Mouse (Mus musculus) stomach, postnatal 0 days (tissue): ENCODE measurements around the gene Cldn16. TPM values are rescaled to one million over a fixed set of nuclear protein-coding genes. Genes with fewer than 3 reads are reported as not detected.
"Not testable (repeated sequence)": the region's sequence is repeated elsewhere in the genome, so short reads cannot be mapped to it uniquely, and the experiment has no call there.

ENCODE experiments used
- ATAC-seq: fragments of 200-750 bp; cut with Nextera tagmentation; 2 replicates; pipeline ENCODE4 v1.8.0; 2017; ENCODE audit not compliant: low FRiP score, low TSS enrichment
- DNase-seq: peaks from one replicate; pipeline ENCODE4 v3.0.0-alpha.2; 2016; ENCODE audit warnings: low spot score
- H3K27ac ChIP-seq: fragments of 300-500 bp; sonication (generic); replicated peaks from 2 replicates; pipeline ENCODE4 v1.5.1; 2014; ENCODE audit warnings: mild to moderate bottlenecking, control low read depth
- H3K27me3 ChIP-seq: fragments of 300-500 bp; sonication (generic); 2 replicates; pipeline ENCODE4 v1.6.1; 2014; ENCODE audit warnings: low read length; ENCODE audit not compliant: control insufficient read depth, insufficient read depth
- H3K36me3 ChIP-seq: fragments of 300-500 bp; sonication (generic); 2 replicates; pipeline ENCODE4 v1.6.1; 2014; ENCODE audit warnings: low read length, mixed read lengths; ENCODE audit not compliant: control insufficient read depth, insufficient read depth
- H3K4me1 ChIP-seq: fragments of 300-500 bp; sonication (generic); replicated peaks from 2 replicates; pipeline ENCODE4 v1.6.1; 2014; ENCODE audit warnings: antibody characterized with exemption; ENCODE audit not compliant: control insufficient read depth, insufficient read depth
- H3K4me2 ChIP-seq: fragments of 300-500 bp; sonication (generic); replicated peaks from 2 replicates; pipeline ENCODE4 v1.6.1; 2014; ENCODE audit warnings: low read depth, mild to moderate bottlenecking, control low read depth, moderate library complexity
- H3K4me3 ChIP-seq: fragments of 300-500 bp; sonication (generic); 2 replicates; pipeline ENCODE4 v1.5.1; 2014; ENCODE audit warnings: low read depth, low read length, control low read depth
- H3K9ac ChIP-seq: fragments of 300-500 bp; sonication (generic); 2 replicates; pipeline ENCODE4 v1.6.1; 2014; ENCODE audit warnings: mild to moderate bottlenecking, low read length, control low read depth, mixed read lengths
- H3K9me3 ChIP-seq: fragments of 300-500 bp; sonication (generic); 2 replicates; pipeline ENCODE4 v1.6.1; 2016; ENCODE audit warnings: low read length; ENCODE audit not compliant: control insufficient read depth
- CTCF ChIP-seq: IDR thresholded peaks from 2 replicates; pipeline ENCODE4 v1.5.1; 2016; ENCODE audit warnings: antibody characterized with exemption, low read depth, mild to moderate bottlenecking, moderate library complexity
- EP300 ChIP-seq: optimal IDR thresholded peaks from 2 replicates; pipeline ENCODE3; 2016; ENCODE audit warnings: antibody characterized with exemption
- WGBS: fragments of 180-500 bp; shearing (Covaris S2); extraction: QIAGEN DNeasy Blood & Tissue Kit; methylation state at CpG from one replicate; pipeline ENCODE4 v1.1.7; 2014; 5-methylcytosine and 5-hydroxymethylcytosine counted together
- polyA plus RNA-seq: library from polyadenylated mRNA; unstranded; fragments of >200 nt; fragmentation: Nextera tagmentation; extraction: Ambion mirVana; gene quantifications from 2 replicates; pipeline ENCODE4 v1.2.1, GENCODE M21; 2015

Gene Cldn16
- polyA plus RNA-seq, 1 experiment from 2014 or later: not detected

DNA sequence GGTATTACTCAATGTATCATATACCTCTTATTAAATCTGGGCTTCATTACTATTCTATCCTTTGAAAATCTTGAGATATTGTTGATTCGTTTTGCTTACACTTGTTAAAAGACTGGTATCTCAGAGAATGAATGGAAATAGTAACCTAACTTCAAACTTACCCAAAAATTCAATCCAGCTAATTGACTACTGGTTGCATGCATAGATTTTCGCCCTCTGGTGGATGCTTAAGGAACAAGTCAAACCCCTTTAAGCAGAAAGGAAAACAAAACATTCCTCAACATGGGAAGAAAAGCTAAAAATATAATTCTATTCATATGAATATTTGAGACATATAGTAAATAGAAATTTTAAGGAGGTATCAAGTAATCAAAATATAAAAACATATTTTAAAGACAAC lies 32.8 kb downstream of the Cldn16 start:
- Histone ChIP-seq H3K36me3 (no peaks in the 10 kb centered on the region), H3K4me3 (no peak overlapping the region), H3K27ac (no peak overlapping the region), H3K4me1 (no peaks in the 10 kb centered on the region), H3K9me3 (no peaks in the 10 kb centered on the region), H3K9ac (no peak overlapping the region), H3K4me2 (no peak overlapping the region), H3K27me3 (no peaks in the 10 kb centered on the region)
- no peak for DNase-seq
- 7% methylated on average over 2 of the region's 2 CpGs for WGBS
- TF ChIP-seq EP300 (no peak), CTCF (peak; percentile 80)
- no peak for ATAC-seq

DNA sequence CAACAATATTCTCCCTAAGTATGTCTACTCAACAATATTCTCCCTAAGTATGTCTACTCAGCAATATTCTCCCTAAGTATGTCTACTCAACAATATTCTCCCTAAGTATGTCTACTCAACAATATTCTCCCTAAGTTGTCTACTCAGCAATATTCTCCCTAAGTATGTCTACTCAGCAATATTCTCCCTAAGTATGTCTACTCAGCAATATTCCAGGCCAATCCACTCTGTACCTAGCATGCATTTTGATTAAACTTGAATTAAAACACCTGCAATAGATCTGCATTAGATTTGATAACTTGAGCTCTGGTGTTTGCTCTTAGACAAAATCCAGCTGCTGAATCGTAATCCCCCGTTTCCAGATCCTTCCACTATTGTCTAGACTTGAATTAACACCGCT lies 36.8 kb downstream of the Cldn16 start:
- 60% methylated on average over 3 of the region's 3 CpGs for WGBS
- not testable (repeated sequence) for ATAC-seq, H3K27me3 ChIP-seq, H3K27ac ChIP-seq, H3K36me3 ChIP-seq, H3K9me3 ChIP-seq, H3K4me3 ChIP-seq, H3K4me1 ChIP-seq, H3K4me2 ChIP-seq, DNase-seq, H3K9ac ChIP-seq

DNA sequence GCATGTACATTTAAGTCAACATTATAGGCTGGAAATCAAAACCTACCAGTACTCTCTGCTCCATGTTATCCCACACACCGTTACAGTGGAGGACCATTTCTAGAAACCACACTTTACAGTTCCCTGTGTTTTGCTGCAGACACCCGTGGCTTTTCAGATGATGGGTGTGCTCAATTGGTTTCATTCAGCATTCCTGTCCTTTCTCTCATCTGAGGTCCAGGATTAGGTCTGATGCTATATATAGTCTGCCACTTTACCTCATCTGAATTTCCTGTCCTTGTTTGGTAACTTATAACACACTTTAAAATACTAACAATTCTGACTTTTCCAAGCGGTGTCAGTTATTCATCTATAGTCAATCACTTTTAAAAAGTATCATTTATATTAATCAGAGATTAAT lies 37.8 kb downstream of the Cldn16 start:
- TF ChIP-seq EP300 (no peak), CTCF (no peak)
- DNase-seq (no peak), ATAC-seq (no peak)
- Histone ChIP-seq H3K27ac (no peak overlapping the region), H3K9ac (no peak overlapping the region), H3K27me3 (no peaks in the 10 kb centered on the region), H3K36me3 (no peaks in the 10 kb centered on the region), H3K4me2 (no peak overlapping the region), H3K4me3 (no peak overlapping the region), H3K9me3 (no peaks in the 10 kb centered on the region), H3K4me1 (no peaks in the 10 kb centered on the region)
- WGBS: 70% methylated on average over 3 of the region's 3 CpGs

GRCm38 (mm10) chr16:26504961-26505360 lies 42.0 kb downstream of the Cldn16 start:
- 67% methylated on average over 4 of the region's 4 CpGs for WGBS
- no peak for TF ChIP-seq EP300
- no peak for TF ChIP-seq CTCF
- no peak for DNase-seq
- no peaks in the 10 kb centered on the region for H3K9me3 ChIP-seq
- H3K36me3 ChIP-seq: no peaks in the 10 kb centered on the region
- H3K27ac ChIP-seq: no peak overlapping the region
- H3K9ac ChIP-seq: no peak overlapping the region
- H3K4me2 ChIP-seq: no peak overlapping the region
- ATAC-seq: no peak
- H3K4me3 ChIP-seq: no peak overlapping the region
- no peaks in the 10 kb centered on the region for H3K4me1 ChIP-seq
- no peaks in the 10 kb centered on the region for H3K27me3 ChIP-seq

DNA sequence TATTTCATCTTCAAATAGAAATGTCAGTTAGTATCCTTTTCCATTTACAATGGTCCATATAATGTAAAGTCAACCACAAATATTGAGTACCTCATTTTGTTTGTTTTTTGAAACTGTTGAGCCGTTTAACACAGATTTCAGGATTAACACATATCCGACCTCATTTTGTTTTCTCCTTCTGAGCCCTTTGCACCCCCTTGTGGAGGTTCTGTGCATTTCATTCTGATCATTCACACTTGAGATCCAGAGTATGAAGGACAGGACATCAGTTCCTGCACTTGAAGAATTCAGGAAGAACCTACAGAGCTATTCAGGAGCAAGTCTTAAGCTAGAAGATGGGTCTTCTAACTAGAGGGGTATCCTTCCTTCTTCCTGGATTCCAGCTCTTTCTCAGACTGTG lies 56.7 kb downstream of the Cldn16 start:
- H3K4me2 ChIP-seq: no peak overlapping the region
- TF ChIP-seq EP300: no peak
- peak; percentile 77 for TF ChIP-seq CTCF
- no peak for ATAC-seq
- H3K9ac ChIP-seq: no peak overlapping the region
- no peaks in the 10 kb centered on the region for H3K9me3 ChIP-seq
- H3K27me3 ChIP-seq: no peaks in the 10 kb centered on the region
- no peak overlapping the region for H3K4me3 ChIP-seq
- 32% methylated on average over 2 of the region's 2 CpGs for WGBS
- no peak for DNase-seq
- H3K4me1 ChIP-seq: no peaks in the 10 kb centered on the region
- H3K36me3 ChIP-seq: no peaks in the 10 kb centered on the region
- no peak overlapping the region for H3K27ac ChIP-seq

GRCm38 (mm10) chr16:26525832-26526231 lies 62.9 kb downstream of the Cldn16 start:
- ATAC-seq (no peak), DNase-seq (no peak)
- no peak for TF ChIP-seq EP300
- no peak for TF ChIP-seq CTCF
- no peaks in the 10 kb centered on the region for H3K4me1 ChIP-seq
- H3K4me3 ChIP-seq: no peak overlapping the region
- no peak overlapping the region for H3K27ac ChIP-seq
- no peaks in the 10 kb centered on the region for H3K36me3 ChIP-seq
- H3K27me3 ChIP-seq: no peaks in the 10 kb centered on the region
- 82% methylated on average over 5 of the region's 5 CpGs for WGBS
- no peaks in the 10 kb centered on the region for H3K9me3 ChIP-seq
- H3K9ac ChIP-seq: no peak overlapping the region
- H3K4me2 ChIP-seq: no peak overlapping the region

- H3K9me3 ChIP-seq: no peaks in the 10 kb centered on the region
- no peak within 1 kb of the TSS for H3K27ac ChIP-seq
- H3K27me3 ChIP-seq: no peaks in the 10 kb centered on the region
- TF ChIP-seq EP300 (no peak), CTCF (no peak)
- no peaks in the 10 kb centered on the region for H3K36me3 ChIP-seq
- no peak within 1 kb of the TSS for H3K9ac ChIP-seq
- H3K4me1 ChIP-seq: no peaks in the 10 kb centered on the region
- no peak for DNase-seq
- H3K4me3 ChIP-seq: no peak within 1 kb of the TSS
- WGBS: 92% methylated on average over 4 of the region's 4 CpGs
- no peak within 1 kb of the TSS for H3K4me2 ChIP-seq
- no peak for ATAC-seq
These were observed 63.7 kb downstream of the Cldn16 start, which contains the start of gene Tmem207 for GRCm38 (mm10) chr16:26526669-26527068. Tmem207 (minus strand) TSS chr16:26526769.
